Mouse (Mus musculus): ENCODE results near the gene Tcf7l2. TPM values are rescaled to one million over a fixed set of nuclear protein-coding genes. Genes with fewer than 3 reads are reported as not detected.
A peak's percentile ranks its signal among the peaks of the same experiment; 100 is the strongest.

Gene Tcf7l2
- polyA plus RNA-seq, 1 experiment = 6.2 TPM

DNA sequence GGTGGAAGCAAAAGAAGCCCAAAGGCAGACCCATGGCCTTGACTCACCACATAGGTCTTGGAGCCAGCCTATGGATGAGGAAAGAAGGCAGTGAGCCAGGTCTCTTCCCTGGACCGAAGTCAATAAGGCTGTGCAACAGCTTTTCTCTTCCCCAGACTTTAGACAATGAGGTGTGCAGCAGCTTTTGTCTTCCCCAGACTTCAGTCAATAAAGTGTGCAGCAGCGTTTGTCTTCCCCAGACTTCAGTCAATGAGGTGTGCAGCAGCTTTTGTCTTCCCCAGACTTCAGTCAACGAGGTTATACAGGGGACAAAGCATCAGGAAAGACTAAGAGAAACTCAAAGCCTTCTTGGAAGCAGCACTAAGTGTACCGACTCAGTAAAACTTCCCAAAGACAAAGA is 39.5 kb upstream of the Tcf7l2 start:
- TF ChIP-seq CTCF (IDR thresholded peaks at IDR 0.05; ENCODE audit: control insufficient read depth, insufficient read depth, insufficient replicate concordance, low read depth, low read length) (no peak), POLR2A (IDR thresholded peaks at IDR 0.05; ENCODE audit: control insufficient read depth, low read depth, low read length) (no peak)

DNA sequence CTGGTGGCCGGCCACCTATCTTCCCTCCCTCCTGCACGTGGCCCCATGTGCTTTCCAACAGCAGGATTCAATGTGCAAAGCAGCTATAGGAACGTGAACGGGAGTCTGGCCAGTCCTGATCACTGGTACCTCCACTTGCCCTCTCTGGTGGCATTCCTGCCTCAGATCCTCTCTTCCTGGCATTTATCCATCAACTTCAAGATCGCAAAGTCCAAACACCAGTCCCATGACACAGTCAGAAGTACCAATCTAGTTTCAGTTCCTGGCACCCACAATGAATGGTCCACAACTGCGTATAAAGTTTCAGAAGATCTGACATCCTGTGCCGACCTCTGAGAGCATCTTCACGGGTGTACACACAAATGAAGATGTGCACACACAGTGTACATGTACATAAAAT is 38.9 kb upstream of the Tcf7l2 start:
- Histone ChIP-seq H3K27me3 (ENCODE audit: control insufficient read depth, insufficient read depth, low read length) (no peaks in the 10 kb centered on the region), H3K27ac (ENCODE audit: control insufficient read depth, insufficient read depth, low read depth, low read length) (no peak overlapping the region), H3K4me3 (ENCODE audit: control insufficient read depth, low read depth, low read length) (no peak overlapping the region), H3K4me1 (ENCODE audit: control insufficient read depth, insufficient read depth, low read length) (peaks cover 13% of the 10 kb centered on the region), H3K36me3 (ENCODE audit: control insufficient read depth, insufficient read depth, low read length) (no peaks in the 10 kb centered on the region)
- TF ChIP-seq CTCF (IDR thresholded peaks at IDR 0.05; ENCODE audit: control insufficient read depth, insufficient read depth, insufficient replicate concordance, low read depth, low read length) (no peak), POLR2A (IDR thresholded peaks at IDR 0.05; ENCODE audit: control insufficient read depth, low read depth, low read length) (no peak)

More for the DNA sequence above, 39.5 kb upstream of the Tcf7l2 start:
- Histone ChIP-seq H3K36me3 (ENCODE audit: control insufficient read depth, insufficient read depth, low read length) (no peaks in the 10 kb centered on the region), H3K27ac (ENCODE audit: control insufficient read depth, insufficient read depth, low read depth, low read length) (no peak overlapping the region), H3K4me1 (ENCODE audit: control insufficient read depth, insufficient read depth, low read length) (peaks cover 13% of the 10 kb centered on the region), H3K27me3 (ENCODE audit: control insufficient read depth, insufficient read depth, low read length) (no peaks in the 10 kb centered on the region), H3K4me3 (ENCODE audit: control insufficient read depth, low read depth, low read length) (peak overlapping the region; percentile 57)

DNA sequence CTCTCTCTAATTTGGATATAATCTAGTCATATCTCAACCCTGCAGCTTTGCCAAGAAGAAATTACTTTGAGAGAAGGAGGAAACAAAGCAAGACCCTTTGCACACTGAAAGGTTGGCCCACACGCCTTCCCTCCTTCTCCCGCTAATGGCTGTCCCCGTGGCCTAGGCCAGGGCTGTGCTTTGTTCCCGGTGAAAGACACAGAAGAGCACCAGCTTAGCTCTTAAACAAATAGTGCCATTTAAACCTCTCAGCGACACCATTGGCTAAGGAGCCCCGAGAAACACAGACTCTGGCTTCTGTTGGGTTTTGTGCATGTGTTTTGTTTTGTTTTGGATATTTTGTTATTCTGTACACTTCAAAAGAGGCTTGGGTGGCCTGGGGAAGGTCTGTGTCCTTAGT is 37.5 kb upstream of the Tcf7l2 start:
- no peak overlapping the region for H3K27ac ChIP-seq (ENCODE audit: control insufficient read depth, insufficient read depth, low read depth, low read length)
- TF ChIP-seq POLR2A (IDR thresholded peaks at IDR 0.05; ENCODE audit: control insufficient read depth, low read depth, low read length) = no peak
- TF ChIP-seq CTCF (IDR thresholded peaks at IDR 0.05; ENCODE audit: control insufficient read depth, insufficient read depth, insufficient replicate concordance, low read depth, low read length) = no peak
- no peaks in the 10 kb centered on the region for H3K27me3 ChIP-seq (ENCODE audit: control insufficient read depth, insufficient read depth, low read length)
- H3K36me3 ChIP-seq (ENCODE audit: control insufficient read depth, insufficient read depth, low read length) = no peaks in the 10 kb centered on the region
- H3K4me3 ChIP-seq (ENCODE audit: control insufficient read depth, low read depth, low read length) = no peak overlapping the region
- peaks cover 13% of the 10 kb centered on the region for H3K4me1 ChIP-seq (ENCODE audit: control insufficient read depth, insufficient read depth, low read length)

DNA sequence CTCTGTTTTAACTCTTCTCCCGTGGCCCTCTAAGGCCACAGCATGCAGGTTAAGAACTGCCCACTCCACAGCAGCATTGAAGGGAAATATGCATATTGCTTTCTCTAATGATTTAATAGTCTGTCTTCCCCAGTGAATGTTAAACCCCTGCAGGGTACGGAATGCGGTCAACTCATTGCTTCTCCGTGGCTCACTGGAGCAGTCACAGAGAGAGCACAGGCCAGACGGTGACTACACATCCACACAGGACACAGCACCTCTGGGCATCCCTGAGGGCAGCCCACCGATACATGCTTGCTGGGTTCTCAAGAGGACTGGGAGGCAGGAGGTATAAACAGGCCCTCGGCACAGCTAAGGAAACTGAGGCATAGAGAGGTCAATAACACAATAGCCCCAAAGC is 35.3 kb upstream of the Tcf7l2 start:
- H3K27ac ChIP-seq (ENCODE audit: control insufficient read depth, insufficient read depth, low read depth, low read length) = no peak overlapping the region
- peaks cover 9% of the 10 kb centered on the region for H3K4me1 ChIP-seq (ENCODE audit: control insufficient read depth, insufficient read depth, low read length)
- H3K36me3 ChIP-seq (ENCODE audit: control insufficient read depth, insufficient read depth, low read length) = no peaks in the 10 kb centered on the region
- TF ChIP-seq POLR2A (IDR thresholded peaks at IDR 0.05; ENCODE audit: control insufficient read depth, low read depth, low read length) (no peak), CTCF (IDR thresholded peaks at IDR 0.05; ENCODE audit: control insufficient read depth, insufficient read depth, insufficient replicate concordance, low read depth, low read length) (no peak)
- H3K4me3 ChIP-seq (ENCODE audit: control insufficient read depth, low read depth, low read length) = no peak overlapping the region
- no peaks in the 10 kb centered on the region for H3K27me3 ChIP-seq (ENCODE audit: control insufficient read depth, insufficient read depth, low read length)

DNA sequence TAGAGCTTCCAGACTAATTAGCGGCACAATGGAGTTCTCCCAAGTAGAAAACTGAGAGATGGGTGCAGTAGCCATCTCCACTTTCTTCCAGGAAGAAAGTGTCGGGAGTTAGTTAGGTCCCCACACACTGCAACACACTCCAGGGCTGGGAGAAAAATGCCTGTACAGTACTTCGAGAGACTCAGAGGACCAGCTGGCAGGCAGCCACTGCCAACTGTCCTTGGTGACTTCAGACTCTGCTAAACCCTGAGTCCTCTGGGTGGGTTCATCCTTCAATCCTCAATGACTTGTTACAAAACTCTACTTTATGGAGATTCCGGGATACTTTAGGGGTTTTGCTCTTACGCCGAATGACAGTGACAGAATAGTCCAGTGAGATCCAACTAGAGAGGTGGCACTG is 34.8 kb upstream of the Tcf7l2 start:
- Histone ChIP-seq H3K36me3 (ENCODE audit: control insufficient read depth, insufficient read depth, low read length) (no peaks in the 10 kb centered on the region), H3K27me3 (ENCODE audit: control insufficient read depth, insufficient read depth, low read length) (no peaks in the 10 kb centered on the region), H3K27ac (ENCODE audit: control insufficient read depth, insufficient read depth, low read depth, low read length) (no peak overlapping the region), H3K4me1 (ENCODE audit: control insufficient read depth, insufficient read depth, low read length) (peaks cover 4% of the 10 kb centered on the region), H3K4me3 (ENCODE audit: control insufficient read depth, low read depth, low read length) (no peak overlapping the region)
- no peak for TF ChIP-seq CTCF (IDR thresholded peaks at IDR 0.05; ENCODE audit: control insufficient read depth, insufficient read depth, insufficient replicate concordance, low read depth, low read length)
- no peak for TF ChIP-seq POLR2A (IDR thresholded peaks at IDR 0.05; ENCODE audit: control insufficient read depth, low read depth, low read length)

DNA sequence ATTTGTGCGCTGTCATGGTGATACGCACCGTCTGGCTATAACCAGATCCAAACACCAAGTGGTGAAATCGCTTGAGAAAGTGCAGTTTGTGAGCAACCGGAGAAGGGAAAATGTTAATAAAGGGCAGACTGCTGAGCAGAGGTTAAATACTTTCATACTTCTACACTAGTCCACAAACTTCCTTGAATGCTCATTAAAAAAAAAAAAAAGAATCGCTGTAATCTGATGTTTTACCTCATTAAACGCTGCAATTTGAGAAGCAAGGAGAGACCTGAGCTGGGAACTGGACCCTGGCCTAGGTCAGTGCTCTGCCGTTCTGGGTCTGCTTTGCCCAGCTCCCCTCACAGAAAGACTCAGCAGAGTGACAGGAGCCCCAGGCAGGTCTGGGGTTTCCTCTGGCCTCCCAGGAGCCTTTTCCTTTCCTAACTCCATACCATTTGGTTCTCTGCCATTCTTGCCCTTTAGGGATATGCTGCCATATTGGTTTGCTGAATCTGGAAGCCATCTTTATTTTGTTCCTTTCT is 33.5 kb upstream of the Tcf7l2 start:
- H3K27ac ChIP-seq (ENCODE audit: control insufficient read depth, insufficient read depth, low read depth, low read length) = no peak overlapping the region
- no peaks in the 10 kb centered on the region for H3K27me3 ChIP-seq (ENCODE audit: control insufficient read depth, insufficient read depth, low read length)
- no peak overlapping the region for H3K4me3 ChIP-seq (ENCODE audit: control insufficient read depth, low read depth, low read length)
- H3K36me3 ChIP-seq (ENCODE audit: control insufficient read depth, insufficient read depth, low read length) = no peaks in the 10 kb centered on the region
- H3K4me1 ChIP-seq (ENCODE audit: control insufficient read depth, insufficient read depth, low read length) = no peaks in the 10 kb centered on the region
- TF ChIP-seq POLR2A (IDR thresholded peaks at IDR 0.05; ENCODE audit: control insufficient read depth, low read depth, low read length) (no peak), CTCF (IDR thresholded peaks at IDR 0.05; ENCODE audit: control insufficient read depth, insufficient read depth, insufficient replicate concordance, low read depth, low read length) (no peak)

DNA sequence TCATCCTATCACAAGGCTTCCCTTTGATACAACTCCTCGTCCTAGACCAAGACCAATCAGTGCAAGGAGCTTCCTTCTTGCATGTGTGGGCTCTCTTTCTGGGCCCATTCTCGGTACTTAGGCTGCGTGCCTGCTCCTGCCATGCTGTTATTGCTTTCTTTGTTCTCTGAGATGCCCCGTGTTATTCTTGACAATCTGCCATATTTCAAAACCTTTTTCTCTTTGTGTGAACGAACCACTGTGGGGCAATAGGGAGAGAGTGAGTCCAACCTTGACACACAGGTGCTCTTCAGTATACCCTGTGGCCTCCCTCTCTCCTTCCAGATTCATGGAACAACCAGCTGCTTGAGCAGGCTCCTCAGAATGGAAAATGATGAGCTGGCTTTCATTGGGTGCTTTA is 30.8 kb upstream of the Tcf7l2 start:
- Histone ChIP-seq H3K4me3 (ENCODE audit: control insufficient read depth, low read depth, low read length) (no peak overlapping the region), H3K27me3 (ENCODE audit: control insufficient read depth, insufficient read depth, low read length) (no peaks in the 10 kb centered on the region), H3K36me3 (ENCODE audit: control insufficient read depth, insufficient read depth, low read length) (no peaks in the 10 kb centered on the region), H3K27ac (ENCODE audit: control insufficient read depth, insufficient read depth, low read depth, low read length) (no peak overlapping the region), H3K4me1 (ENCODE audit: control insufficient read depth, insufficient read depth, low read length) (no peaks in the 10 kb centered on the region)
- TF ChIP-seq POLR2A (IDR thresholded peaks at IDR 0.05; ENCODE audit: control insufficient read depth, low read depth, low read length) (no peak), CTCF (IDR thresholded peaks at IDR 0.05; ENCODE audit: control insufficient read depth, insufficient read depth, insufficient replicate concordance, low read depth, low read length) (no peak)

DNA sequence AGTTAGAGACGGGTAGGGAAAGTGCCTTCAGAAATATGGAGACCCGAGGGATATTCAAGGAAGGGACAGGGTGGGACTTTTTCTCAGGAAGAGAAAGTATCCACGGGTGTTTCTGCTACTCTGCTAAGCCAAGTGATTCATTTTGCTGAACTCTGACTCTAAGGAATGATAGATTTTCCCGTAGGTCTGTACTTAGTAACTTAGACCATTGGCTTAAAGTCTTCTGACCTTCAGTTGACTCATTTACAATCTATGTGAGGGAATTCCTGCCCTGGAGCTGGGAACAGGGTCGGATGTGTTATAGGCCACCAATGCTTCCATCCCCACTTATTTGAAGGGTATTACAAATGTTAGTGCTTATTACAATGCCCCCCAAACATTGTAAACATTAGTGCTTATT is 29.9 kb upstream of the Tcf7l2 start:
- TF ChIP-seq CTCF (IDR thresholded peaks at IDR 0.05; ENCODE audit: control insufficient read depth, insufficient read depth, insufficient replicate concordance, low read depth, low read length) = no peak
- TF ChIP-seq POLR2A (IDR thresholded peaks at IDR 0.05; ENCODE audit: control insufficient read depth, low read depth, low read length) = no peak
- no peaks in the 10 kb centered on the region for H3K4me1 ChIP-seq (ENCODE audit: control insufficient read depth, insufficient read depth, low read length)

More for the DNA sequence above, 29.9 kb upstream of the Tcf7l2 start:
- Histone ChIP-seq H3K27ac (ENCODE audit: control insufficient read depth, insufficient read depth, low read depth, low read length) (no peak overlapping the region), H3K4me3 (ENCODE audit: control insufficient read depth, low read depth, low read length) (no peak overlapping the region), H3K27me3 (ENCODE audit: control insufficient read depth, insufficient read depth, low read length) (no peaks in the 10 kb centered on the region), H3K36me3 (ENCODE audit: control insufficient read depth, insufficient read depth, low read length) (no peaks in the 10 kb centered on the region)

All from testis, adult 2 months (tissue).